Mouse (Mus musculus) hindbrain, embryonic 11.5 days (tissue): ENCODE measurements around the gene Zfp84. TPM values are rescaled to one million over a fixed set of nuclear protein-coding genes. Genes with fewer than 3 reads are reported as not detected.

ENCODE experiments used
- microRNA counts: library from miRNA; unstranded; fragments of <30 nt; microRNA quantifications from one replicate; lab custom pipeline; 2015
- polyA plus RNA-seq: library from polyadenylated mRNA; unstranded; fragments of >200 nt; fragmentation: Nextera tagmentation; extraction: Ambion mirVana; gene quantifications from 2 replicates; pipeline ENCODE4 v1.2.1, GENCODE M21; 2014

Gene Zfp84
- polyA plus RNA-seq, 1 experiment from 2014 or later: 17.9 TPM

MicroRNAs encoded within 50 kb of the gene (microRNA counts, 519-probe panel; counts per million panel counts)
- microRNA mmu-miR-1964 (lab: Ali Mortazavi, UCI): not detected

Other genes starting within 250 kb of the Zfp84 start
- 6.1 and 11.2 TPM in 2 replicates for gene Sipa1l3, start 249.9 kb upstream of the Zfp84 start, polyA plus RNA-seq
- not detected in 2 replicates for gene Catsperg2, start 41.5 kb upstream of the Zfp84 start, polyA plus RNA-seq
- gene Zfp30, start 15.4 kb downstream of the Zfp84 start, polyA plus RNA-seq: 8.2 and 8.5 TPM in 2 replicates
- gene Zfp790, start 47.6 kb downstream of the Zfp84 start, polyA plus RNA-seq: 19.7 and 24.7 TPM in 2 replicates
- 10.7 and 12.4 TPM in 2 replicates for gene Zfp940, start 85.1 kb downstream of the Zfp84 start, polyA plus RNA-seq
- gene Zfp420, start 91.4 kb downstream of the Zfp84 start, polyA plus RNA-seq: 11.7 and 13.5 TPM in 2 replicates
- 12.8 and 14.4 TPM in 2 replicates for gene Zfp27, start 138.0 kb downstream of the Zfp84 start, polyA plus RNA-seq
- 8.2 and 8.8 TPM in 2 replicates for gene Zfp383, start 139.7 kb downstream of the Zfp84 start, polyA plus RNA-seq
- gene Zfp74, start 185.5 kb downstream of the Zfp84 start, polyA plus RNA-seq: 12.5 and 13.7 TPM in 2 replicates
- gene Zfp568, start 215.4 kb downstream of the Zfp84 start, polyA plus RNA-seq: 15.0 and 18.0 TPM in 2 replicates